Comparison of ENCODE assay signal across 14 mouse cellular contexts in the genomic region with DNA sequence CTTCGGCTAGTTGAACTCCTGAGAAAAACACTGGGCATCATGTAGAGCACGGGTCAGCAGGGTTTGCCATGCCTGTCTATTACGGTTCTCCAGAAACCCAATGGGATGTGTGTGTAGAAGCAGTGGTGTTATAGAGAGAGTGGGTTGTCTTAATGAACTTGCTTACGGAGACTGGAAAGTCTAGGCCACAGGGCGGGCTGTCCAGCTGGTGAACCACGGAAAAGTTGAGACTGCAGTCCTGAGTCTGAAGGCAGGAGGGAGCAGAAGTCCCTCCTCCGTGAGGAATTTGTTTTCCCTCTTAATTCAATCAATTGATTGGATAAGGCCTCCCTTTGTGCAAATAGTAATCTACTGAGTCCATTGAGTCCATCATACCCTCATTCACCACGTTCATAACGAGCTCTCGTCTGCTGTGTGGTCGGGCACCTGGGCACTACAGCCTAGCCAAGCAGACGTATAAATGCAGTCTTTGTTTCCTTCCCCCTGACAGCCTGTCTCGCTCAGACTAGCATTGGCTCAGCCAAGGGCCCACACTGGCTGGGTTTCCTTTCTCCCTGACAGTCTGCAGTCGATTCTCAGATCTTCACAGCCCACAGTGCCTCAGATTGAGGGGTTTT.
DNase-seq lines count a peak whose midpoint lies in the region; ATAC-seq lines count a peak whose summit lies in the region.
"Had no signal": no experiment of that assay in that cellular context is flagged by ENCODE, and none has a peak within 500 bp of the region (broad histone marks: within the 10 kb centered on the region; RNA-seq: fewer than 3 reads in every experiment).

No protein-coding gene starts in this region.

- H3K4me2 ChIP-seq in hindbrain, embryonic 11.5 days (replicated peaks; ENCODE audit: low read depth, low read length), result no peak overlapping the region

- H3K9me3 ChIP-seq in hindbrain, embryonic 11.5 days (ENCODE audit: control insufficient read depth, low read length), result no peaks in the 10 kb centered on the region
- H3K9me3 ChIP-seq in midbrain, embryonic 10.5 days (replicated peaks), result 0 out of 2 replicates have a peak, but pooled peaks cover 4% of the 10 kb centered on the region

- peak; percentile 58 for DNase-seq in retina, postnatal 1 day
- DNase-seq in retina, embryonic 14.5 days (ENCODE audit: low spot score), result no peak
- DNase-seq in hindbrain, embryonic 11.5 days (ENCODE audit: low spot score), result peak; percentile 35
- DNase-seq in midbrain, embryonic 10.5 days (ENCODE audit: low spot score), result no peak
- DNase-seq in kidney, postnatal 36 days, result no peak
- DNase-seq in cerebellum, postnatal 4 days (ENCODE audit: low spot score in 2 of 2), result no peak
- DNase-seq in kidney, adult 9 months, result no peak
- no peak for DNase-seq in urinary bladder, postnatal 10 days (ENCODE audit: low spot score)
- DNase-seq: cerebellum, adult 9-10 months; gastrocnemius, postnatal 36 days; kidney, adult 11 months; thymus, adult 18-20 months had no signal

- no peak overlapping the region for H3K9ac ChIP-seq in hindbrain, embryonic 11.5 days (ENCODE audit: low read depth, low read length)

- no peak overlapping the region for H3K27ac ChIP-seq in hindbrain, embryonic 11.5 days (ENCODE audit: low read depth, low read length)
- peak overlapping the region; percentile 49; the same call in 1 of the 2 replicates for H3K27ac ChIP-seq in midbrain, embryonic 10.5 days (replicated peaks)
- H3K27ac ChIP-seq: macrophage had no signal

- no peak overlapping the region for H3K4me3 ChIP-seq in hindbrain, embryonic 11.5 days (ENCODE audit: low read depth, low read length)
- no peak overlapping the region for H3K4me3 ChIP-seq in midbrain, embryonic 10.5 days

- H3K36me3 ChIP-seq in hindbrain, embryonic 11.5 days (ENCODE audit: control insufficient read depth, insufficient read depth, low read length), result no peaks in the 10 kb centered on the region
- 0 out of 2 replicates have a peak, but pooled peaks cover 3% of the 10 kb centered on the region for H3K36me3 ChIP-seq in midbrain, embryonic 10.5 days

- ATAC-seq in hindbrain, embryonic 11.5 days (ENCODE audit: low FRiP score), result peak; percentile 31; the same call in 1 of the 2 replicates
- ATAC-seq: activated CD4-positive, CD25-positive, alpha-beta regulatory T cell, adult 4 months had no signal

- WGBS in hindbrain, embryonic 11.5 days, result 71% methylated on average over 14 of the region's 14 CpGs
- WGBS in midbrain, embryonic 10.5 days, result 62% methylated on average over 14 of the region's 14 CpGs

- no peaks in the 10 kb centered on the region for H3K27me3 ChIP-seq in hindbrain, embryonic 11.5 days (ENCODE audit: control insufficient read depth, insufficient read depth, low read length)
- H3K27me3 ChIP-seq in midbrain, embryonic 10.5 days (ENCODE audit: low read depth, poor library complexity, severe bottlenecking), result peaks cover 4% of the 10 kb centered on the region; the same call in 1 of the 2 replicates

- H3K4me1 ChIP-seq in hindbrain, embryonic 11.5 days (replicated peaks; ENCODE audit: control insufficient read depth, insufficient read depth, low read length), result 0 out of 2 replicates have a peak, but pooled peaks cover 2% of the 10 kb centered on the region
- peaks cover 18% of the 10 kb centered on the region for H3K4me1 ChIP-seq in midbrain, embryonic 10.5 days

Comparison
In these comparisons a context has a peak if more than half of its experiments do, and no peak if none do; other contexts are left out.
1. DNase-seq: peak in retina, postnatal 1 day (single experiment) and hindbrain, embryonic 11.5 days (single experiment); none in retina, embryonic 14.5 days (single experiment), midbrain, embryonic 10.5 days (single experiment), kidney, postnatal 36 days (0 of 2), cerebellum, postnatal 4 days (0 of 2), kidney, adult 9 months (single experiment) and urinary bladder, postnatal 10 days (single experiment).